Mouse (Mus musculus) left cerebral cortex, adult 2 months (tissue): ENCODE data around the gene Spdef. TPM values are rescaled to one million over a fixed set of nuclear protein-coding genes. Genes with fewer than 3 reads are reported as not detected.

Experiments used
- DNase-seq, 2 experiments: peaks; one replicate each; pipeline ENCODE4 v3.0.0; 2021 to 2022; ENCODE audit warnings: low spot score in 2 of 2, mixed read lengths in 1 of 2; ENCODE audit errors: extremely low spot score in 1 of 2
- H3K27ac ChIP-seq: fragments of 200-600 bp; 2 replicates; pipeline ENCODE4 v1.8.1; 2022
- H3K4me3 ChIP-seq: fragments of 200-600 bp; 2 replicates; pipeline ENCODE4 v1.8.1; 2022
- CTCF ChIP-seq: fragments of 200-600 bp; IDR thresholded peaks from 2 replicates; pipeline ENCODE4 v1.8.1; 2022; ENCODE audit warnings: antibody characterized with exemption, mild to moderate bottlenecking, moderate library complexity
- intact Hi-C: fragments of 180-260 bp; cut with DNase I; formaldehyde crosslinking; loops from one replicate; pipeline ENCODE4 v1.15.1; 2025
- long read RNA-seq, 2 experiments: library from polyadenylated mRNA; stranded (forward); transcript quantifications; one replicate each; pipeline ENCODE4 v2.0.0; 2021; ENCODE audit warnings: borderline mapping rate in 2 of 2
- total RNA-seq, 2 experiments: library from RNA; stranded (reverse); gene quantifications; 2 replicates each; pipeline ENCODE4 v1.2.3; 2021

The Spdef gene
- under 1 TPM in 1 of 2 experiments, not detected in 1; 0.48 TPM for total RNA-seq
- long read RNA-seq, experiment 1: 0 reads
- long read RNA-seq, experiment 2: 0 reads

DNA sequence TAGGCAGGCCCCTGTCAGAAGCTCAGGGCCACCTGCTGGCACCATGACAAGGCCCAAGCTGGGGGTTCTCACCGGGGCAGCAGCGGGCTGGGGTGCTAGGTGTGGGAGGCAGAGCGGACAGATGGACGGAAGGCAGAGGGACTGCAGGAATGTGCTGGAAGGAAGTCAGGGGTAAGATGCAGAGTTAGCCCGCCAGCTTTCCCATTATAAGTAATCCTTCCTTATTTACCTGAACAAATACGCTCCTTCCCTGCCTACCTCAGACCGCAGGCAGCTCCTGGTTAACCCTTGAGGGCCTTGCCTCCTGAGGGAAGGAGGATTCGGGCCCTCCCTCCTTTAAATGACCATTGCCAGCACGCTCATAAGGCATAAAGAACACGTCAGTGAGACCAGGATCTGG is at the start of gene Spdef:
Gene Spdef (minus strand): TSS at position 186 of the 400 bp plus-strand sequence.
- DNase-seq: no peak
- TF ChIP-seq CTCF: no peak
- H3K4me3 ChIP-seq: no peak within 1 kb of the TSS
- intact Hi-C loops: no loop called here
- no peak within 1 kb of the TSS for H3K27ac ChIP-seq

DNA sequence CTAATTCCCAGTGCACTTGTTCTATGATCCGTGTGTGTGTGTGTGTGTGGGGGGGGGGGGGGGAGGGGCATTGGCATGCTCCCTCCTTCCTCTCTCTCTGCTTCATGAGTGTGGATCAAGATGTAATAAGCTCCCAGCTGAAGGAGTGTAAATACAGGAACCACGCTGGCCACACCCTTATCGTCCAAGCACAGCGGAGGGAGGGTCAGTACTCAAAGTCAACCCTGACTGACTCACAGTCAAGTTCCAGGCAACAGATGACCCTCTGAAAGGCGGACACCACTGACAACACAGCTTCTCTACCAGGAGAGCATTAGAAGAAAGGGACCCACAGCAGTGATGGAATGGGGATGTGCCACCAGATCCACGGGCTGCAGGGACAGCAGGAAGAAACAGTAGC is 49.1 kb upstream of the Spdef start:
- DNase-seq: no peak
- intact Hi-C loops: no loop called here
- no peak overlapping the region for H3K27ac ChIP-seq
- TF ChIP-seq CTCF: no peak
- no peak overlapping the region for H3K4me3 ChIP-seq

DNA sequence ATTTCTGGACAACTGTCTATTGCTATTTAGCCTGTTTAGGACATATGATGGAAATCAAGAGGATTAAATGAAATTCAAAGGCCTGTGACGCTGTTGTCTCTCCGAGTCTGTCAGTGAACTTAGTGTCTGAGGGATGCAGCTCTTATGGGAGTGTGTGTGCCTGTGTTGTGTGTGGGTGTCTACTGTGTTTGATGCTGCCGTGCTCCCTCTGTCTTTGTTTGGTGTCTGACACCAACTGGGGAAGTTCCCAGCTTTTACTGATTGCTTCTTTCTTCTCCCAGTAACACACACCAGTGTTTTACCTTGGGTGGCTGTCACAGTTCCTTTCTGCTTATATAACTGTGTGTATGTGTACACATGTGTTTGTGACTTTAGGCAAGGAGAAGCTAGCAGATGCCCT is 45.4 kb upstream of the Spdef start:
- H3K4me3 ChIP-seq: no peak overlapping the region
- TF ChIP-seq CTCF: no peak
- intact Hi-C loops: no loop called here
- H3K27ac ChIP-seq: peak overlapping the region; percentile 45
- DNase-seq: no peak

DNA sequence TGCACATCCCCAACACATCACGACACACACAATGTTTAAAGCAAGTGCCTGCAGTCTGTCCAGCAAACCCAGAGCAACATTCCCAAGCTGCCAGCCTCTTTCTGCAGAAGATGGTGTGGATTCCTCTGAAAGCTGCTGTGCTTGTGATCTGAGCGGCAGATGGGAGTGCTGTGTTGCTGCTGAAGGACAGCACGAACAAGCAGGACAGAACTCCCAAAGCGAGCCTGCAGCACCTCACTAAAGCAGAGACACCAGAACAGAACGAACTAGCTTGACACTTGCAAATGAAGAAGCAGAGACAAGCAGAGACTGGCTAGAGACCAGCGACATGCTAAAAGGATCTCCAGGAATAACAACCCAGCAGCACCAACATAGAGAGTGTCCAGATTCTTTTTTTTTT is 42.9 kb upstream of the Spdef start:
- intact Hi-C loops: no loop called here
- no peak for TF ChIP-seq CTCF
- Histone ChIP-seq H3K4me3 (no peak overlapping the region), H3K27ac (peak overlapping the region; percentile 28; the same call in 1 of the 2 replicates)
- DNase-seq: no peak

DNA sequence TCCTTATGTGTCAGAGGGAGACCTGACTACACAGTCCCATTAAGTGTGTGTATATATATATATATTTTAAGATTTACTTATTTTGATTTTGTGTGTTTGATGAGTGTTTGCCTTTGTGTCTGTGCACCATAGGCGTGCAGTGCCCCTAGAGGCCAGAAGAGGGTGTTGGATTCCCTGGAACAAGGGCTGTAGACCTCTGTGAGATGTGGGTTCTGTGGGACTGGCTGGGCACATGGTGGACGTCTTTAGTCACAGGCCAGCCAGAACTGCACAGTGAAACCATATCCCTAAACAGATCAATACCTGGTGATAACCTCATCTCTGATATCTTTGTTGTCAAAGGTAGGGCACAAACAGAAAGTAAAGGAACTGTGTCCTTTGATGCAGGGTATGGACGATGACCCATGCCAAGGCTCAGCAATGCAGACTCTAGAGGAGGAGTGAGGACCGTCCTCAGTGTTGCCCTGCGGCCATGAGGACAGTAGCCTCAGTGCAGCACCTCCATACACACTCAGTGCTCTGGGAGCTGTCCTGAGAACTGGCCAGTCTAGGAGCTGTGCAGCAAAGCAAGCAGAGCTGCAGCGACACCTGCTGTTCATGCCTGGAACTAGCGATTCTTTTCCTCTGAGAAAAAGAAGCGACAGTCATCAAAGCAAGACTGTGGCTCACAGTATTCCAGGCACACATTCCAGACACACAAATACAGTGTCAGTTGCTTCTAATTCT is 40.2 kb upstream of the Spdef start:
- Histone ChIP-seq H3K4me3 (no peak overlapping the region), H3K27ac (no peak overlapping the region)
- intact Hi-C loops: loop anchor here (1.0 kb wide), 1 partner anchor 119 kb away; no protein-coding TSS in a partner anchor
- DNase-seq: peak; percentile 46 to 80
- peak; percentile 89 for TF ChIP-seq CTCF

DNA sequence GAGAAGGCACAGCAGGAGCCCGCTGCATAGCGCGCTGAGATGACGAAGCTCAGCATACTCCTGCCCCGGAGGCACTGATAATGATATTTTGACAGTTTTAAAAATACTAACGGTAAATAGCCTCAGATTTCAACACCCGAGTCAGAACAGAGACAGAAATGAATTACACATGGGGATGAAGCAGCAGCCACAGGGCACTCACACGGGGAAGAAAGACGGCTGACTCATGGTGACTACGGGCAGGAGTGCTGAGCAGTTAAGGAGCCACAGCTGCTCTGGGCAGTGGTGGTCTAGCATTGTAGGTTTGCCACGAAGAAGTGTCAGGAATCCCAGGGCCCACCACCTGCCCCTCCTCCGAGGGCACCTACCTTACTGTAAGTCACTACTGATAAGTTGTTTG is 38.8 kb upstream of the Spdef start:
- intact Hi-C loops: no loop called here
- Histone ChIP-seq H3K4me3 (no peak overlapping the region), H3K27ac (no peak overlapping the region)

DNA sequence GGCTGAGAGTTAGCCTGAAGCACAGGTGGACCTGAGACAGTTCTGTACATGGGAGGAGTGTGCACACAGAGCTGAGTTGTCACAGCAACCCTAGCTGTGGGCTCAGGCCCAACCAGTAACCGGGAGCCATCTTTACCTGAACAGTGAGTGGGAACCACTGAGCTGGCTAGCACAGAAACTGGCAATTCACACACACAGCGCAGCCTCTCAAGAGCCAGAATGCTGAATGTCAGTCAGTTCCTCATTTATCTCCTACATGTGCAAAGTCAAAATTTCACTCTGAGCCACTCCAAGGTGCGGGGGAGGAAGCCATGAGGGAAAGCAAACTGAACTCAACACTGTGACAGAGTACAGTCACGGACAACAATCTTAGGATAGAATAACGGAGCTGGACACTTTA is 38.4 kb upstream of the Spdef start:
- no peak for TF ChIP-seq CTCF
- H3K4me3 ChIP-seq: no peak overlapping the region
- DNase-seq: no peak
- H3K27ac ChIP-seq: peak overlapping the region; percentile 18; the same call in 1 of the 2 replicates
- intact Hi-C loops: no loop called here

More for the DNA sequence above, 38.8 kb upstream of the Spdef start:
- no peak for DNase-seq
- TF ChIP-seq CTCF: no peak

DNA sequence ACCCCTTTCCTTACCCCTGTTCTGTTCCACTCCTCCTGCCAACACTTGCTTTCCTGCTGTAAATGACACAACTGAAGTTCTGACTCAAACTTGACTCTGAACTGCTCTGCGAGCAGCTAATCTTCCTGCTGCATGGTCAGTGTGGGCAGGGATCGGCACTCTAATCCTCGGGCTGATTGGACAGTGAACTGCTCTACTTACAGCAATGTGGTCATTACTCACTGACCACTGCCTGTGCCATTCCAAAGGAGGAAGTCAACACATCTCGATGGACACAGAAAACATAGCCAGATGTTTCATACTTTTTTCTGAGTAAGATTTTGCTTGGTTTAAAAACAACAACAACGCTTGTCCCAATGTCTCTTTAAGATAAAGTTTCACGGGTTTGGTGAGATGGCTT is 36.3 kb upstream of the Spdef start:
- DNase-seq: no peak
- Histone ChIP-seq H3K4me3 (no peak overlapping the region), H3K27ac (no peak overlapping the region)
- intact Hi-C loops: no loop called here
- no peak for TF ChIP-seq CTCF

DNA sequence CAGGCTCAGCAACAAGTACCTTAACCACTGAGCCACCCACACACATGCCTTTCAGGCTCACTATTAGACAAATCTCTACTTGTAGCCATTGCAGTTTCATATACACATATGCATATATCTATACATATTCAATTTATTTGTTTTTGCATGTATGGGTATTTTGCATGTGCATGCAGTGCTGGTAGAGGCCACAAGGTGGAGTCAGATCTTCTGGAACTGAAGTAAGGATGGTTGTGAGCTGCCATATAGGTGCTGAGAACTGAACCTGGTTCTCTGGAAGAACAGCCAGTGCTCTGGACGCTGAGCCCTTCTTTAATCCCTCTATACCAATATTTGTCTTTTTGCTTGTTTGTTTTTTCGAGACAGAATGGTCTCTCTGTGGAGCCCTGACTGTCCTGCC is 35.7 kb upstream of the Spdef start:
- Histone ChIP-seq H3K4me3 (no peak overlapping the region), H3K27ac (no peak overlapping the region)
- DNase-seq: no peak
- TF ChIP-seq CTCF: peak; percentile 36
- intact Hi-C loops: loop anchor here (5.0 kb wide), 3 partner anchors 127 to 227 kb away; partner anchors contain the start of genes RPS10-NUDT3 and Rps10

DNA sequence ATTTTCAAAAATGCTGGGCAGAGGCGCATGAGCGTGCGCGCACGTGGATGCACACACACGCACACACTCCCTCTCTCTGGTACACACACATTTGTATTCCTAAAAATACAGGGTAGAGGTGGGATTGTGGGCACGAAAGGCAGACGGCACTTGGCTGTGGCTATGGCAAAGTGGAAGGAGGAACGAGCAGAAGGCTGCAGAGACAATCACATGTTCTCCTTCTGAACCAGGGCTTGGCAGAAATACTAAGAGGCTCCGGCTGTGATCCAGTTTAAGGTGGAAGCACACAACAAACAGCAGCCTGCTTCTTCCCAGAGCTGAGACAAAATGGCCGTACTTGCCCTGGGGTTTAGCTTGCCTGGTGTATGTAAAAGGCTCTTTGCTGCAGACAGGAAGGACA is 34.1 kb upstream of the Spdef start:
- Histone ChIP-seq H3K4me3 (no peak overlapping the region), H3K27ac (peak overlapping the region; percentile 79)
- TF ChIP-seq CTCF: no peak
- DNase-seq: peak; percentile 28 to 34
- intact Hi-C loops: loop anchor here (2.0 to 5.0 kb wide), 4 partner anchors 106 to 226 kb away; partner anchors contain the start of genes RPS10-NUDT3 and Rps10

DNA sequence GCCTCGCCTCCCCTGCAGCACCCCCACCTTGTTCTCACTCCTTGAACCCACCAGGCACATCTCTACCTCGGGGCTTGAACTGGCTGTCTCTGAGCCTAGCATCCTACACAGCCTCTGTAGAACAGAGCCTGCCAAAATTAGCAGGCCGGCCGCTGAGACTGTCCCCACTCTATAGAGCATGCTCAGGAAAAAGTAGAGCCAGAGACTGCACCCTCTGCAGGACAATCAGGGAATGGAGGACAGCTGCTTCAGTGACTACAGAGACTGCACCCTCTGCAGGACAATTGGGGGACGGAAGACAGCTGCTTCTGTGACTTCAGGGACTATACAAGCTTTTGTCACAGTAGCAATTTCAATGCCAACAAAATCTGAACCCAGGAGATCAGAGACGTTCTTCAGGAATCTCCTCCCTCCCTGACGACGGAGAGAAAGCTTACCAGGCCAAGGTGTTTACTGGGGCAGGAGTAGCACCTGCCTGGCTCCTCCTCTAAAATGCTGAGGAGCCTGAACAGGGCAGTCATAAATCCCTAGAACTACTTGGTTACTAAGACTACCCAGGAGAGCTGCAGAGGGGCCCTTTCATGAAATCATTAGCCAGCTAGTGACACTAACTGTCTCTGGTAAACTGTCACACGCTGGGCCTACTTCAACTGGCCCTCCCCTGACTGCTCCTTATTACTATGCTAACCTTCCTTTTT is 33.0 kb upstream of the Spdef start:
- TF ChIP-seq CTCF: peak; percentile 95
- Histone ChIP-seq H3K27ac (peak overlapping the region; percentile 61), H3K4me3 (no peak overlapping the region)
- peak; percentile 78 to 82 for DNase-seq
- intact Hi-C loops: loop anchor here (2.0 to 5.0 kb wide), 4 partner anchors 105 to 224 kb away; partner anchors contain the start of genes RPS10-NUDT3 and Rps10

DNA sequence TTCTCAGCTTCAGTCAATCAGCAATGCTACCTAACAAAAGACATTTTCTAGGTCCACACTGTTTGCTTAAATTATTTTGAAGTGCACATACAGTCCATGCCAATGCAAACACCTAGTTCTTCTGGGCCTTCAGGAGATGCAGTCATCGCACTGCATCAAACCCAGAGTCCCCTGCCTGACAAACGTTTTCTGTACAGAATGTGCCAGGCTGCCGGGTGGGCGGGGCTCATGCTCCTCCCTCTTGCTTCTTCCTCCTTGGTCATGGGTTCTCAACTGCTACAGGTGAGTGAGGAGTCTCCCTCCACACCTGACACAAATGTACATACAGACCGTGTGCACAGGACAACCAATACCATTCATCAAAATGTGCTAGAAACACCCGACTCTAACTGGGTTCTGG is 31.4 kb upstream of the Spdef start:
- Histone ChIP-seq H3K4me3 (no peak overlapping the region), H3K27ac (peak overlapping the region; percentile 66)
- intact Hi-C loops: loop anchor here (5.0 kb wide), 3 partner anchors 123 to 223 kb away; partner anchors contain the start of genes RPS10-NUDT3 and Rps10
- TF ChIP-seq CTCF: no peak
- no peak for DNase-seq
